Mouse (Mus musculus) spleen, adult 2 months (tissue): ENCODE measurements around the gene Trim2.

Experiments
- CTCF ChIP-seq: fragments of 200-500 bp; IDR thresholded peaks from 2 replicates; pipeline ENCODE4 v1.5.1; 2011; ENCODE audit warnings: mild to moderate bottlenecking, inconsistent platforms; ENCODE audit not compliant: insufficient read depth, insufficient read length, insufficient replicate concordance; ENCODE audit errors: extremely low read depth
- POLR2A ChIP-seq: fragments of 200-500 bp; IDR thresholded peaks from 2 replicates; pipeline ENCODE4 v1.6.1; 2011; ENCODE audit warnings: low read depth, low read length, inconsistent platforms

GRCm38 (mm10) chr3:84157011-84157410 lies 149.7 kb downstream of the Trim2 start:
- TF ChIP-seq CTCF (no peak), POLR2A (no peak)
